Comparison of ENCODE assay signal across 10 mouse cellular contexts in the genomic region with DNA sequence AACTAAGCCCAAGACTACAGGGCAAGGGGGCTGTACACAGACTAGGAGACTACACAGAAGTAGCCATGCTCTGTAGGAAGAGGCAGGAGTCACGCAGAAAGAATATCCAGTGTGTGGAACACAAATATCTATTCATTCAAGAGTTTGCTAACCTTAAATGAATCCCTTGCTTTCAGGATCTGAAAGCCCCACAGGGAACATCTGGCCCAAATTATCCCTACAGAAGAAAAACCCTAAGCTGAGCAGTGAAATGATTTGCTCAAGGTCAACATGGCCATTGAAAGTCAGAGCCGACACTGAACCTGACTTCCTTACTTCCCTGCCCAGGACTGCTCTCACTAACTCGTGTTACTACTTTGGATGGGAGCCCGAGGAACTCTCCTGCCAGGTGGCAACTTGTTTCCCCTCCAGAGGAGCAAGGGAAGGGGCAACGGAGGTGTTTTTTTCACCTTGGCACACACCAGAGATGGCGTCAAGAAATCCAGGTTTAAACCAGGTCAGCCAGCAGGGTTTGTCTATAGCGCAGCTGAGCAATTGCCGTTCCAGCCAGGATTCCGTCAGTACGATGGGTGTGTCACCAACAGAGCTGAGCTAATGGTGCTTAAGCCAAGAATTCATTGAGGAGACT.
DNase-seq lines count a peak whose midpoint lies in the region; ATAC-seq and TF ChIP-seq lines count a peak whose summit lies in the region.
"Had no signal": no experiment of that assay in that cellular context is flagged by ENCODE, and none has a peak within 500 bp of the region (broad histone marks: within the 10 kb centered on the region; RNA-seq: fewer than 3 reads in every experiment).

No protein-coding gene starts in this region.

- no peak for TF ChIP-seq POLR2A in limb, embryonic 14.5 days (IDR thresholded peaks at IDR 0.05; ENCODE audit: borderline replicate concordance, extremely low read depth, insufficient read depth, insufficient read length)

- H3K36me3 ChIP-seq in limb, embryonic 14.5 days (ENCODE audit: control insufficient read depth, insufficient read depth, low read length), result no peaks in the 10 kb centered on the region
- no peaks in the 10 kb centered on the region for H3K36me3 ChIP-seq in midbrain, postnatal 0 days (ENCODE audit: insufficient read depth, low read length)

- WGBS in limb, embryonic 14.5 days, result 43% methylated on average over 10 of the region's 10 CpGs
- WGBS in midbrain, postnatal 0 days, result 83% methylated on average over 10 of the region's 10 CpGs

- ATAC-seq in limb, embryonic 14.5 days (ENCODE audit: low FRiP score, low read depth), result peak; percentile 30; the same call in 1 of the 2 replicates
- no peak for ATAC-seq in midbrain, postnatal 0 days (ENCODE audit: low FRiP score)

- DNase-seq in adrenal gland, postnatal 10 days, result peak; percentile 26
- no peak for DNase-seq in adrenal gland, postnatal 4 days (ENCODE audit: low spot score in 2 of 2)
- DNase-seq in kidney, adult 11 months, result peak; percentile 44
- no peak for DNase-seq in kidney, postnatal 10 days
- DNase-seq in gastrocnemius, adult 18-20 months (ENCODE audit: low spot score), result peak; percentile 71
- peak; percentile 32 for DNase-seq in limb, embryonic 14.5 days (ENCODE audit: low spot score)
- DNase-seq in midbrain, postnatal 0 days (ENCODE audit: low spot score), result no peak
- DNase-seq in thymus, postnatal 36 days, result no peak
- DNase-seq: spleen, adult 18-20 months had no signal

- no peaks in the 10 kb centered on the region for H3K27me3 ChIP-seq in limb, embryonic 14.5 days (ENCODE audit: control insufficient read depth, insufficient read depth, low read length)
- H3K27me3 ChIP-seq in midbrain, postnatal 0 days (ENCODE audit: insufficient read depth, low read length), result no peaks in the 10 kb centered on the region

- H3K9me3 ChIP-seq in limb, embryonic 14.5 days (ENCODE audit: control insufficient read depth, low read length), result no peaks in the 10 kb centered on the region
- H3K9me3 ChIP-seq in midbrain, postnatal 0 days (ENCODE audit: low read length), result no peaks in the 10 kb centered on the region

- H3K4me3 ChIP-seq in limb, embryonic 14.5 days (replicated peaks; ENCODE audit: low read length), result no peak overlapping the region
- no peak overlapping the region for H3K4me3 ChIP-seq in midbrain, postnatal 0 days (ENCODE audit: low read depth, low read length)
- H3K4me3 ChIP-seq: megakaryocyte, embryonic 14.5 days had no signal

- no peak for TF ChIP-seq CTCF in midbrain, postnatal 0 days (IDR thresholded peaks at IDR 0.05)

- H3K4me2 ChIP-seq in limb, embryonic 14.5 days (replicated peaks; ENCODE audit: low read depth, low read length, severe bottlenecking), result no peak overlapping the region
- no peak overlapping the region for H3K4me2 ChIP-seq in midbrain, postnatal 0 days (ENCODE audit: low read depth, low read length, poor library complexity, severe bottlenecking)

- no peak overlapping the region for H3K9ac ChIP-seq in limb, embryonic 14.5 days (ENCODE audit: low read depth, low read length, severe bottlenecking)
- no peak overlapping the region for H3K9ac ChIP-seq in midbrain, postnatal 0 days (replicated peaks; ENCODE audit: low read length, poor library complexity, severe bottlenecking)

- H3K27ac ChIP-seq in limb, embryonic 14.5 days (replicated peaks; ENCODE audit: low read depth, low read length), result no peak overlapping the region
- no peak overlapping the region for H3K27ac ChIP-seq in midbrain, postnatal 0 days (ENCODE audit: low read depth, low read length)

- peaks cover 26% of the 10 kb centered on the region for H3K4me1 ChIP-seq in limb, embryonic 14.5 days (ENCODE audit: control insufficient read depth, insufficient read depth, low read length)
- H3K4me1 ChIP-seq in midbrain, postnatal 0 days (ENCODE audit: insufficient read depth, low read length), result no peaks in the 10 kb centered on the region

Comparison
In these comparisons a context has a peak if more than half of its experiments do, and no peak if none do; other contexts are left out.
1. DNase-seq: peak in adrenal gland, postnatal 10 days (single experiment), kidney, adult 11 months (single experiment), gastrocnemius, adult 18-20 months (single experiment) and limb, embryonic 14.5 days (single experiment); none in adrenal gland, postnatal 4 days (0 of 2), kidney, postnatal 10 days (single experiment), midbrain, postnatal 0 days (single experiment) and thymus, postnatal 36 days (0 of 2).